Mouse (Mus musculus) heart, embryonic 11.5 days (tissue): ENCODE results near the gene Babam1. TPM values are rescaled to one million over a fixed set of nuclear protein-coding genes. Genes with fewer than 3 reads are reported as not detected.

Source experiments
- ATAC-seq: fragments of 200-750 bp; cut with Nextera tagmentation; replicated peaks from 2 replicates; pipeline ENCODE4 v1.8.0; 2017; ENCODE audit warnings: moderate library complexity; ENCODE audit not compliant: insufficient number of reproducible peaks, low FRiP score, low TSS enrichment
- H3K27ac ChIP-seq: fragments of 300-500 bp; sonication (generic); 2 replicates; pipeline ENCODE4 v1.5.1; 2014; ENCODE audit warnings: mild to moderate bottlenecking, low read depth, low read length
- H3K27me3 ChIP-seq: fragments of 300-500 bp; sonication (generic); 2 replicates; pipeline ENCODE4 v1.6.1; 2014; ENCODE audit warnings: mild to moderate bottlenecking, low read length, mixed read lengths; ENCODE audit not compliant: control insufficient read depth, insufficient read depth
- H3K36me3 ChIP-seq: fragments of 300-500 bp; sonication (generic); 2 replicates; pipeline ENCODE4 v1.6.1; 2014; ENCODE audit warnings: mild to moderate bottlenecking, low read length, moderate library complexity, mixed read lengths; ENCODE audit not compliant: control insufficient read depth, insufficient read depth
- H3K4me1 ChIP-seq: fragments of 300-500 bp; sonication (generic); 2 replicates; pipeline ENCODE4 v1.6.1; 2014; ENCODE audit warnings: low read length; ENCODE audit not compliant: control insufficient read depth, insufficient read depth
- H3K4me2 ChIP-seq: fragments of 300-500 bp; sonication (generic); 2 replicates; pipeline ENCODE4 v1.6.1; 2014; ENCODE audit warnings: mild to moderate bottlenecking, moderate library complexity
- H3K4me3 ChIP-seq: fragments of 300-500 bp; sonication (generic); 2 replicates; pipeline ENCODE4 v1.5.1; 2014; ENCODE audit warnings: low read depth, low read length
- H3K9ac ChIP-seq: fragments of 300-500 bp; sonication (generic); 2 replicates; pipeline ENCODE4 v1.6.1; 2014; ENCODE audit warnings: mild to moderate bottlenecking, low read depth, low read length, moderate library complexity
- H3K9me3 ChIP-seq: fragments of 300-500 bp; sonication (generic); replicated peaks from 2 replicates; pipeline ENCODE4 v1.6.1; 2016; ENCODE audit warnings: low read length; ENCODE audit not compliant: control insufficient read depth
- WGBS: fragments of 180-500 bp; shearing (Covaris S2); extraction: QIAGEN DNeasy Blood & Tissue Kit; methylation state at CpG from one replicate; pipeline ENCODE4 v1.1.7; 2014; ENCODE audit not compliant: insufficient replicate concordance; 5-methylcytosine and 5-hydroxymethylcytosine counted together
- polyA plus RNA-seq: library from polyadenylated mRNA; unstranded; fragments of >200 nt; fragmentation: Nextera tagmentation; extraction: Ambion mirVana; gene quantifications from 2 replicates; pipeline ENCODE4 v1.2.1, GENCODE M21; 2014

The Babam1 gene
- polyA plus RNA-seq, 1 experiment from 2014 or later, result 89.6 TPM

DNA sequence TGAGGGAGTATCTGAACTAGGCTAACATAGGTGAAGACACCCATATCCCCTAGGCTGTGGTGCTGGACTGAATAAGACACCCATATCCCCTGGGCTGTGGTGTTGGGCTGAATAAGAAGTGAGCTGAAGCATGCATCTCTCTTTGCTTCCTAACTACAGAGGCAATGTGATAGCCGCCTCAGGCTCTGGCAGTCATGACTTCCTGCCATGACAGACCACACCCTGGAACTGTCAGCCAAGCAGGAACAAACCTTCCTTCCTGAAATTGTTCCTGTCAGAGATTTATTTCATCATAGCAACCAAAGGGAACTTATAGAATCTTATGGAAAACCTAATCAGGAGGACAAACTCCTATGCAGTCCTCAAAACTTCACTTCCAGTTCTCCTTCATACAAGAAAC lies 8.4 kb upstream of the Babam1 start:
- 54% methylated on average over 1 of the region's 1 CpGs for WGBS
- no peak overlapping the region for H3K27ac ChIP-seq
- no peak overlapping the region for H3K4me3 ChIP-seq
- no peak for ATAC-seq
- H3K36me3 ChIP-seq, result no peaks in the 10 kb centered on the region
- peaks cover 6% of the 10 kb centered on the region; the same call in 1 of the 2 replicates for H3K4me1 ChIP-seq
- H3K27me3 ChIP-seq, result no peaks in the 10 kb centered on the region
- no peak overlapping the region for H3K9ac ChIP-seq
- no peaks in the 10 kb centered on the region for H3K9me3 ChIP-seq
- H3K4me2 ChIP-seq, result no peak overlapping the region

DNA sequence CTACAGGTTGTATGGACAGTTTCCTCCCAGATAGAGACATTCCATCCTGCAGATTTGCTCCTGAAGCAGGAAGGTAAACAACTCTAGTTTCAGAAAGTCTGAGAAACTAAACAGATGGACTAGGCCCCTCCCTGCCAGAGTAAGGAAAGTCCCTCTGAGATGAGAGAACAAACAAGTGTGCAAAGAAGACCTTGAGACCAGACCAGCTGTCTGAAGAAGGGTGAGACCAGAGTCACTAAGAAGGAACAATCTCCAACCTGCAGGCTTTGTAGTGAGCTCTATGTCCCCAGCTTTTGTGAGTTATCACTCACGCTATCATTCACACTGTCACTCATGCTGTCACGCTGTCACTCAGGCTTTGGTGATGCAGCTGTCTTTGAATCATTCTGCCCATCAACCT lies 5.0 kb upstream of the Babam1 start:
- Histone ChIP-seq H3K27ac (no peak overlapping the region), H3K27me3 (no peaks in the 10 kb centered on the region), H3K9me3 (no peaks in the 10 kb centered on the region), H3K36me3 (no peaks in the 10 kb centered on the region), H3K4me3 (no peak overlapping the region), H3K4me1 (peaks cover 8% of the 10 kb centered on the region; the same call in 1 of the 2 replicates), H3K4me2 (no peak overlapping the region), H3K9ac (no peak overlapping the region)
- WGBS, result 76% methylated on average over 2 of the region's 2 CpGs
- no peak for ATAC-seq

DNA sequence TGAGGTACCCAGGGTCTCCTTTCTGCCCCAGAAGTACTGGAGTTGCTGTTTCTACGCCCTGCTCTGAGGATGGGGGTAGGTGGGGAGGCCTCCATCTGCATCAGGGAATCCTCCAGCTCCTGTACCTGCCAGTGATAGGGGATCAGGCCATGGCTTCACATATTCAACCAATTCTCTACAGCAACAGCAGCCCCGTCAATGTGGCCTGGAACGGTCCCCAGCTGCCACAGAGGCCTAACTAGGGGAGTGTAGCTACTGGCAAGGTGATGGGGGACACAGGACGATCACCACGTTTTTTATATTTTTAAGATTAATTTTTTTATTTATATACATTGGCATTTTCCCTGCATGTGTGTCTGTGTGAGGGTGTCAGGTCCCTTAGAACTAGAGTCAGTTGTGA lies 4.3 kb upstream of the Babam1 start:
- Histone ChIP-seq H3K27me3 (no peaks in the 10 kb centered on the region), H3K4me3 (no peak overlapping the region), H3K9me3 (no peaks in the 10 kb centered on the region), H3K36me3 (no peaks in the 10 kb centered on the region), H3K4me2 (no peak overlapping the region), H3K27ac (no peak overlapping the region), H3K9ac (no peak overlapping the region), H3K4me1 (peaks cover 10% of the 10 kb centered on the region)
- WGBS, result 70% methylated on average over 5 of the region's 5 CpGs
- ATAC-seq, result no peak

DNA sequence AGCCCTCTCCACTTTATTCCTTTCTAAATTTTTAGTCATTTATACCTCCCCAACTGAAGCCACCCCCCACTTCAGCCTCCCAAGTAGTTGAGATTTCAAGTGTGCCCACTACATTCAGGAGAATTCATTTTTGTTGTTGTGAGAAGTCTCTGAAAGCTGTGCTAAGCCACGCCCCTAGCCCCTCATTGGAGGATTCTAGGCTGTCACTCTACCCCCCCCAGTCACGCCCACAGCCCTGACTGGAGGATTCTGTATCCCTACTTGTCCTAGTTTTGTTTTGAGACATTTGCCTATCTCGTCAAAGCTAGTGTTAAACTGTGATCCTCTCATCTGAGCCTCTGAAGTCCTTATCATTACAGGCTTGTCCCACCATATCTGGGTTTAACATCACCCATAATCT lies 3.8 kb upstream of the Babam1 start:
- H3K27ac ChIP-seq, result no peak overlapping the region
- H3K9ac ChIP-seq, result no peak overlapping the region
- no peaks in the 10 kb centered on the region for H3K9me3 ChIP-seq
- ATAC-seq, result no peak
- 0 out of 2 replicates have a peak overlapping the region, but pooled peaks have one; percentile 22 for H3K4me2 ChIP-seq
- WGBS, result 15% methylated on average over 3 of the region's 3 CpGs
- peaks cover 15% of the 10 kb centered on the region for H3K4me1 ChIP-seq
- no peaks in the 10 kb centered on the region for H3K27me3 ChIP-seq
- no peaks in the 10 kb centered on the region for H3K36me3 ChIP-seq
- H3K4me3 ChIP-seq, result peak overlapping the region; percentile 18

DNA sequence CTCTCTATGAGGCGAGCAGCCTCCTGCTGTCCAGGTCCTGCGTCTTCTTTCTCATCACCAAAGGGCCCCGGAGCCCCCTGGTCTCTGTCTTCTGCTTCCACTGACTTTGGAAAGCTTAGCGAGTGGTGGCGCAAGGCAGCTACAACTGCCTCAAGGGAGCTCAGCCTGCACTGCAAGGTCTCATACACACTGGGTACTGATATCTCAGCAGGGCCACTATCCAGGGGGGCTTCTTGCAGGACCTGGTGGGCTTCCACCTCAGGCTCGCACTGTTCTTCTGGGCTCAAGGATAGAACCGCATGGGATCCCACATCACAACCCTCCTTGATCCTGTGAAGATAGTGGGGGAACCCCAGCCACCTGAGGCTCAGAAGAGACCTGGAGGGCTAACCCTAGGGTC lies 2.2 kb upstream of the Babam1 start:
- Histone ChIP-seq H3K36me3 (no peaks in the 10 kb centered on the region; the same call in 1 of the 2 replicates), H3K9ac (no peak overlapping the region), H3K9me3 (no peaks in the 10 kb centered on the region), H3K27ac (no peak overlapping the region), H3K4me2 (peak overlapping the region; percentile 14; the same call in 1 of the 2 replicates), H3K4me3 (no peak overlapping the region), H3K4me1 (peaks cover 15% of the 10 kb centered on the region), H3K27me3 (no peaks in the 10 kb centered on the region)
- WGBS, result 75% methylated on average over 7 of the region's 7 CpGs
- ATAC-seq, result no peak

DNA sequence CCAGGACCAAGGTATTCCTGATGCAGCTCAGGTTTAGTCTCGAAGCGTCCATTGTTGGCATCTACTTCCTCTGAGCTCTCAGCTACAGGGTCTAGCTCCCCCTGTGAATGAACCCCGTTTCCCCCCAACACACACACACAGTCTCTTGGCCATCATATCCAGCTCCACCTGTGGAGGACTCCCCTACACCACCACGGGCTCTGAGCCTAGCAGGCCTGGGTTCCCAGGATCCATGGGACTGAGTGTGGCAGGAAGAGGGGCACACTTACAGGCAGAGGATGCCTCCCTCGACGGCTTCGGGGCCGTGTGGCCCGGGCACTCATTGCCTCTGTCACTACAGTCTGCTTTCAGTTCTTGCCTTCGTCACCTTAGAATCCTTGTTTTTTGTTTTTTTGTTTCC lies 1.6 kb upstream of the Babam1 start:
- Histone ChIP-seq H3K27ac (no peak overlapping the region), H3K4me3 (no peak overlapping the region), H3K4me1 (peaks cover 15% of the 10 kb centered on the region), H3K36me3 (no peaks in the 10 kb centered on the region; the same call in 1 of the 2 replicates), H3K9me3 (no peaks in the 10 kb centered on the region), H3K9ac (no peak overlapping the region), H3K27me3 (no peaks in the 10 kb centered on the region), H3K4me2 (no peak overlapping the region)
- WGBS, result 74% methylated on average over 10 of the region's 10 CpGs
- no peak for ATAC-seq

DNA sequence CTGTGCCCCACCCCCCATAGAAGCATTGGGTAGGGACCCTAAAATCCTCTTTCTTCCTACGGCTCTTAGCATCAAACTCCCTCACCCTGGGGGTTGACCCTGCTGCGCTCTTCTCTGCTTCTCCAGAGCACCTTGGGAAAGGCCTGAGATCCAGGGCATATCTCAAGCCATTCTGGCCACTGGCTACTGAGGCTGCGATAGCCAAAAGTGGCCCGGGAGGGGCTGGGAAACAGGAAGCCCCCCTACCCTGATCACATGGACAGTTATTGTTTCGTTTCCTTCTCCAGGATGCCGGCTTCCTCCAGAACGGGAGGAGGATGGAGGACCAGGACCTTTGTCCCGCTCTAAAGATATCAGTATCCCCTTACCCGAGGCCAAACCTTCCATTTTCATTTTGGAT lies 1.0 kb upstream of the Babam1 start, which contains the start of gene Ushbp1:
TSS of gene Ushbp1 (minus strand) at position 174 of the 400 bp plus-strand sequence.
- Histone ChIP-seq H3K9ac (peak within 1 kb of the TSS; percentile 86), H3K27ac (peak within 1 kb of the TSS; percentile 73), H3K4me3 (peak within 1 kb of the TSS; percentile 86), H3K4me1 (peaks cover 15% of the 10 kb centered on the region), H3K36me3 (no peaks in the 10 kb centered on the region; the same call in 1 of the 2 replicates), H3K4me2 (peak within 1 kb of the TSS; percentile 93), H3K27me3 (no peaks in the 10 kb centered on the region), H3K9me3 (no peaks in the 10 kb centered on the region)
- no peak for ATAC-seq
- WGBS, result 61% methylated on average over 9 of the region's 9 CpGs

DNA sequence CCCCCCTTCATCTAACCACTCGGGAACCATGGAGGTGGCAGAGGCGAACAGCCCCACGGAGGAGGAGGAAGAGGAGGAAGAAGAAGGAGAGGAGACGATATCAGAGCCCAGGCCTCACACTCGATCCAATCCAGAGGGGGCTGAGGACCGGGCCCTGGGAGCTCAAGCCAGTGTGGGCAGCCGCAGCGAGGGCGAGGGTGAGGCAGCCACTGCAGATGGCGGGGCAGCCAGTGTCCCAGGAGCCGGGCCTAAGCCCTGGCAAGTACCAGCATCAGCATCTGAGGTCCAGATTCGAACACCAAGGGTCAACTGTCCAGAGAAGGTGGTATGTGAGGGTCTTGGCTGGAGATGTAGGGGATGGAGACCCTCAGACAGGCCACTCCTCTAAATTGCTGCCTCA lies 1.0 kb downstream of the Babam1 start:
- Histone ChIP-seq H3K36me3 (no peaks in the 10 kb centered on the region; the same call in 1 of the 2 replicates), H3K27ac (no peak overlapping the region), H3K27me3 (no peaks in the 10 kb centered on the region), H3K9me3 (no peaks in the 10 kb centered on the region), H3K9ac (peak overlapping the region; percentile 86; the same call in 1 of the 2 replicates), H3K4me3 (peak overlapping the region; percentile 86; the same call in 1 of the 2 replicates), H3K4me2 (peak overlapping the region; percentile 93), H3K4me1 (peaks cover 15% of the 10 kb centered on the region)
- no peak for ATAC-seq
- 83% methylated on average over 12 of the region's 12 CpGs for WGBS

DNA sequence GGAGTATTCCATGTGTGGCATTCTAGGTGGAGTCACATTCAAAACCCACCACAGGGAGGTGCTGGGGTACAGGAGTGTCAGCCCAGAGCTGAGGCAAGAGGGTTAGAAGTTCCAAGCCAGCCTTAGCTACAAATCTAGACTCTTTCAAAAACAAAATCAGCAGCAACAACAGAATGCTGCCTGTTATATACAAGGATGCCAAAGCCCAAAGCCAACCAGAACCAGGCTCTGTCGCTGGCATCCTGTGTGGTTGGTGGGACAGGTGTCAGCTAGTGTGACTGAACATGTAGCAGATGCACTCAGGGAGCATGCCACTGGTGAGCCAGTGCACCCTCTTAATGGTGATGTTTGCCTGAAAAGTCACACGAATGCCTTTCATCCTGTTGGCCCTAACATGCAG lies 4.2 kb downstream of the Babam1 start:
- Histone ChIP-seq H3K27ac (no peak overlapping the region), H3K4me2 (no peak overlapping the region), H3K27me3 (no peaks in the 10 kb centered on the region), H3K9me3 (no peaks in the 10 kb centered on the region), H3K36me3 (no peaks in the 10 kb centered on the region; the same call in 1 of the 2 replicates), H3K4me3 (no peak overlapping the region), H3K4me1 (peaks cover 14% of the 10 kb centered on the region), H3K9ac (no peak overlapping the region)
- ATAC-seq, result no peak
- WGBS, result 83% methylated on average over 2 of the region's 2 CpGs
